Mouse (Mus musculus): ENCODE measurements around the gene Ccdc184. TPM values are rescaled to one million over a fixed set of nuclear protein-coding genes. Genes with fewer than 3 reads are reported as not detected.

The Ccdc184 gene
- polyA plus RNA-seq, 1 experiment from 2014 or later, result not detected

DNA sequence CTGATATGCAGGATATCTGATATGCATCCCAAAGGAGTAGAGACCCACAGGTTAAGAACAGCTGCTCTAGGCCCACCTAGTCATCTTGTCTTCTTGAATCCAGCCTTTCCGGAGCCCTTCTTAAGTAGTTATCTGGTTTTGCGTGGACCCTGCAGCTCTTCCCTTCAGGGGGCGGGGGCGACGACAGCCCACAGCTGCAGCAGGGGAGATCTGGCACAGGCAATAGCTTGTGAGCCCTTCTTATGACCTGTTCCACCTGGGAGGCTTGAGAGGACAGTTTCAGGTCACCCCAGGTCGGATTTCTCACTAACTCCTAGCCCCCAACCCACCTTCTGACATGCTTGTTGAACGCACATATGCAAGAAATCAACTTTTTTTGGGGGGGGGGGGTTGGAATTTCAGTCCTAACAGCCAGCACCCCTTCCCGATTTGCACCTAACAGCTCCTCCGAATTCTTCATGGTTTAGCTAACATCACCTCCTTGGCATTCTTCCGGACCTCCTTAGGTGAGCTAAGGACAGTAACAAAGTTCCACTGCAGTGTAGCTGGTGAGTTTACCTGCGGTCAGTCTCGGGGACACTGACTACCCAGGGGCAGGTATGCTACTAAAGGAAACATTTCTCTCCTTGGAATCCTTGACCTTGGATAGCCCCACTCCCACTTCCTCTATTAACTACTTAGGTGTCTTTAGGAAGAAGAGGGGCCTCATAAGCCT, 15.1 kb downstream of the Ccdc184 start:
- 61% methylated on average over 12 of the region's 12 CpGs for WGBS (ENCODE audit: insufficient replicate concordance)

DNA sequence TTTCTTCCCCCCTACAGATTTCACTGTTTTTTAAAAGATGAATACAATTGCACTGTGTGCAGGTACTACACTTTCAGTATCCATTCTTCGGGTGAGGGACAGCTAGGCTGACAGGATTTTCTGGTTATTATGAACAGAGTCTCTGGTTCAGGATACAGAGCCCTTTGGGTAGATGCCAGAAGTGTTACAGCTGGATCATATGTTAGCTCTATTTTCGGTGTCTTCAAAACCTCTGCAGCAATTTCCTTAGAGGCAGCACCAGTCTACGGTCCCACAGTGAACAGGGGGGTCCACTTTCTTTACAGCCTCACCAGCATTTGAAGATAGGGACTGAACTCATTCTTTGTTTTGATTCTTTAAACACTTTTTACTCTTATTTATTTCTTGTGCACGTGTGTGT, 17.5 kb downstream of the Ccdc184 start:
- H3K4me1 ChIP-seq (ENCODE audit: insufficient read depth), result peaks cover 6% of the 10 kb centered on the region
- H3K36me3 ChIP-seq (replicated peaks; ENCODE audit: insufficient read depth, low read length), result no peaks in the 10 kb centered on the region
- H3K4me3 ChIP-seq (ENCODE audit: low read depth, low read length), result no peak overlapping the region
- no peak overlapping the region for H3K27ac ChIP-seq (ENCODE audit: low read depth)
- H3K4me2 ChIP-seq (ENCODE audit: low read depth, low read length), result no peak overlapping the region
- H3K9me3 ChIP-seq (ENCODE audit: low read length), result no peaks in the 10 kb centered on the region
- no peak for DNase-seq
- no peak for ATAC-seq
- peaks cover 12% of the 10 kb centered on the region for H3K27me3 ChIP-seq (ENCODE audit: insufficient read depth, low read length)
- 53% methylated on average over 4 of the region's 4 CpGs for WGBS (ENCODE audit: insufficient replicate concordance)
- no peak overlapping the region for H3K9ac ChIP-seq (replicated peaks)
- TF ChIP-seq EP300 (IDR thresholded peaks at IDR 0.05; ENCODE audit: low read depth), result no peak
- TF ChIP-seq CTCF (IDR thresholded peaks at IDR 0.05; ENCODE audit: low read depth), result no peak

More for the DNA sequence above, 15.1 kb downstream of the Ccdc184 start:
- Histone ChIP-seq H3K4me2 (ENCODE audit: low read depth, low read length) (no peak overlapping the region), H3K4me1 (ENCODE audit: insufficient read depth) (peaks cover 6% of the 10 kb centered on the region), H3K27ac (ENCODE audit: low read depth) (no peak overlapping the region), H3K4me3 (ENCODE audit: low read depth, low read length) (no peak overlapping the region), H3K27me3 (ENCODE audit: insufficient read depth, low read length) (peaks cover 16% of the 10 kb centered on the region), H3K9ac (replicated peaks) (no peak overlapping the region), H3K36me3 (replicated peaks; ENCODE audit: insufficient read depth, low read length) (no peaks in the 10 kb centered on the region), H3K9me3 (ENCODE audit: low read length) (no peaks in the 10 kb centered on the region)
- ATAC-seq (no peak), DNase-seq (no peak)
- no peak for TF ChIP-seq EP300 (IDR thresholded peaks at IDR 0.05; ENCODE audit: low read depth)
- no peak for TF ChIP-seq CTCF (IDR thresholded peaks at IDR 0.05; ENCODE audit: low read depth)

DNA sequence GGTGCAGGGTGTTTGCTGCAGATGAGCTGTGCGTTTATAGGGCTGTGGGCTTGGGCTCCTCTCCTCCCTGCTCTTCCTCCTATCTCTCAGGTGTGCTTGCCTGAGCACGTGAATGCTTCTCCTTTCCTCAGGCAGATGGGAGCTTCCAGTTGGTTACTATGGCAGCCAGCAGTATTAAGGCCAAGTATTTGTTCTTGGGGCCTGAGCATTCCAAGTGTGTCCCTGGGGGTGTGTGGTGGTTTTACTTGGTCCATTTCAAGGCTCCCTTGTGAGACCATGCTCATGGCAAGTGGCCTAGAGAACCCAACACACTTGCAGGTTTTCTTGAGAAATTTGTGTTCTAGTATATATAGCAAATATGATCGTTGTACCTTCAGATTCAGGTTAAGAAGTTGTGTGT, 28.5 kb downstream of the Ccdc184 start, which contains the start of gene Olfr288:
Olfr288 (minus strand) TSS at position 101 of the 400 bp plus-strand sequence.
- ATAC-seq (no peak), DNase-seq (no peak)
- 55% methylated on average over 3 of the region's 3 CpGs for WGBS (ENCODE audit: insufficient replicate concordance)
- Histone ChIP-seq H3K36me3 (replicated peaks; ENCODE audit: insufficient read depth, low read length) (no peaks in the 10 kb centered on the region), H3K4me2 (ENCODE audit: low read depth, low read length) (no peak within 1 kb of the TSS), H3K27ac (ENCODE audit: low read depth) (no peak within 1 kb of the TSS), H3K4me3 (ENCODE audit: low read depth, low read length) (no peak within 1 kb of the TSS), H3K9ac (replicated peaks) (no peak within 1 kb of the TSS), H3K9me3 (ENCODE audit: low read length) (no peaks in the 10 kb centered on the region), H3K27me3 (ENCODE audit: insufficient read depth, low read length) (no peaks in the 10 kb centered on the region), H3K4me1 (ENCODE audit: insufficient read depth) (no peaks in the 10 kb centered on the region)
- TF ChIP-seq CTCF (IDR thresholded peaks at IDR 0.05; ENCODE audit: low read depth) (no peak), EP300 (IDR thresholded peaks at IDR 0.05; ENCODE audit: low read depth) (no peak)

DNA sequence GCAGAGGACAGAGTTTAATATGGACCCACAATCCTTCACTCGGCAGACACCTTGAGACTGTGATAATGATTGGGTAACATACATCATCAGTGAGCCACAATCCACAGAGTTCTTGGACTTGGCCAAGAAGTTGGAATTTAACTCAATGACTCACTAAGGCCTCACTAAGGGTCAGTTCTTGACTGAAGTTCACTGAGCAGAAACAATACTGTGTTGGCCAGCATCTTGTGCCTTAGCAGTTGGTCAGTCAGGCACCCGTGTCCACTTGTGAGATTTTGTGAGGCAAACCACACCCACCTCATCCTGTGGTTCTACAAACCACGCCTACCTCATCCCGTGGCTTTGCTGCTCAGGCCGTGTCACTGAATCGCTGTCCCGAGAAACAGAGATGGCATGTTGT, 42.7 kb downstream of the Ccdc184 start:
- 56% methylated on average over 7 of the region's 7 CpGs for WGBS (ENCODE audit: insufficient replicate concordance)
- no peaks in the 10 kb centered on the region for H3K4me1 ChIP-seq (ENCODE audit: insufficient read depth)
- DNase-seq (no peak), ATAC-seq (no peak)
- H3K9ac ChIP-seq (replicated peaks), result no peak overlapping the region
- H3K4me2 ChIP-seq (ENCODE audit: low read depth, low read length), result no peak overlapping the region
- H3K9me3 ChIP-seq (ENCODE audit: low read length), result no peaks in the 10 kb centered on the region
- H3K27me3 ChIP-seq (ENCODE audit: insufficient read depth, low read length), result no peaks in the 10 kb centered on the region
- no peak overlapping the region for H3K27ac ChIP-seq (ENCODE audit: low read depth)
- H3K36me3 ChIP-seq (replicated peaks; ENCODE audit: insufficient read depth, low read length), result no peaks in the 10 kb centered on the region
- TF ChIP-seq EP300 (IDR thresholded peaks at IDR 0.05; ENCODE audit: low read depth), result no peak
- no peak for TF ChIP-seq CTCF (IDR thresholded peaks at IDR 0.05; ENCODE audit: low read depth)
- no peak overlapping the region for H3K4me3 ChIP-seq (ENCODE audit: low read depth, low read length)

DNA sequence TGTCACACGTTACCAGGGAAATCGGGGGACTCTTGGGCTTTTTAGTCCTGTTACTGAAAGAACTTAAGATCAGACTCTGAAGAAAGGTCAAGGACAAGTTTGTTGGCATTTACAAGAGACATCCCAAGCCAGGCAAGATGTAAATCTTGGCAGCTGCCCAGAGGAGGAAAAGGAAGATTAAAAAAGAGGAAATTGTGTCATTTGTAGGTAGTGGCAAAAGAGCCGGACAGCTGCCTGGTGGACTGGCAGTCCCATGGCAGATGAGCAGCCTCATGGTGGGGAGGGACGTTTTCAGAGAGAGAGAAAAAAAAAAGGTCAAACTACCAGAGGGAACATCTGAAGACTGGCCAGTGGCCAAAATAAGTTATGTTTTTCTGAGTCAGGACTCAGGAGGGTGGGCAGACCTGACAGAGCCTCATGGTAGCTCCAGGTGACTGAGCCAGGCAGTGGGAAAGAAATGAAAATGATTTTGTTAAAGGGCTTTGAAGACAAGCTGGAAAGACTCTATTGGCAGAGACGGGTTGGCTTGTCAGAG, 46.4 kb downstream of the Ccdc184 start:
- WGBS (ENCODE audit: insufficient replicate concordance), result 55% methylated on average over 5 of the region's 5 CpGs
- H3K27ac ChIP-seq (ENCODE audit: low read depth), result no peak overlapping the region
- no peaks in the 10 kb centered on the region for H3K9me3 ChIP-seq (ENCODE audit: low read length)
- no peak overlapping the region for H3K4me3 ChIP-seq (ENCODE audit: low read depth, low read length)
- TF ChIP-seq CTCF (IDR thresholded peaks at IDR 0.05; ENCODE audit: low read depth), result no peak
- no peak for TF ChIP-seq EP300 (IDR thresholded peaks at IDR 0.05; ENCODE audit: low read depth)
- no peaks in the 10 kb centered on the region for H3K4me1 ChIP-seq (ENCODE audit: insufficient read depth)
- H3K4me2 ChIP-seq (ENCODE audit: low read depth, low read length), result no peak overlapping the region
- H3K27me3 ChIP-seq (ENCODE audit: insufficient read depth, low read length), result no peaks in the 10 kb centered on the region
- no peaks in the 10 kb centered on the region for H3K36me3 ChIP-seq (replicated peaks; ENCODE audit: insufficient read depth, low read length)
- H3K9ac ChIP-seq (replicated peaks), result no peak overlapping the region
- ATAC-seq (no peak), DNase-seq (no peak)

DNA sequence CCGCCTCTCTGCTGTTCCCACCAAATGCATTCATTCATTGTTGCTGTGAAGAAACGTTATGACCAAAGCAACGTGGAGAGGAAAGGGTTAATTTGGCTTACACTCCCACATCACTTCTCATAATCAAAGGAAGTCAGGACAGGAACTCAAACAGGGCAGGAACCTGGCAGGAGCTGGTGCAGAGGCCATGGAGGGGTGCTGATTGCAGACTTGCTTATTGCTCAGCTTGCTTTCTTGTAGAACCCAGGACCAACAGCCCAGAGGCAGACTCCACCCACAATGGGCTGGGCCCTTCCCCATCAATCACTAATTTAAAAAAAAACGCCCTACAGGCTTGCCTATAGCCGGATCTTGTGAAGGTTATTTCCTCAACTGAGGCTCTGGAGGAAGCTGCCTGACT, 47.2 kb downstream of the Ccdc184 start:
- no peak overlapping the region for H3K9ac ChIP-seq (replicated peaks)
- WGBS (ENCODE audit: insufficient replicate concordance), result 41% methylated on average over 5 of the region's 5 CpGs
- H3K27me3 ChIP-seq (ENCODE audit: insufficient read depth, low read length), result no peaks in the 10 kb centered on the region
- no peak for ATAC-seq
- H3K4me1 ChIP-seq (ENCODE audit: insufficient read depth), result no peaks in the 10 kb centered on the region
- H3K9me3 ChIP-seq (ENCODE audit: low read length), result no peaks in the 10 kb centered on the region
- TF ChIP-seq CTCF (IDR thresholded peaks at IDR 0.05; ENCODE audit: low read depth) (no peak), EP300 (IDR thresholded peaks at IDR 0.05; ENCODE audit: low read depth) (no peak)
- no peak overlapping the region for H3K4me3 ChIP-seq (ENCODE audit: low read depth, low read length)
- no peak for DNase-seq
- no peak overlapping the region for H3K4me2 ChIP-seq (ENCODE audit: low read depth, low read length)
- no peaks in the 10 kb centered on the region for H3K36me3 ChIP-seq (replicated peaks; ENCODE audit: insufficient read depth, low read length)
- H3K27ac ChIP-seq (ENCODE audit: low read depth), result no peak overlapping the region

Other genes starting within 250 kb of the Ccdc184 start
- 16.1 and 16.4 TPM in 2 replicates for gene Tmem106c, start 203.0 kb upstream of the Ccdc184 start, polyA plus RNA-seq (2015; fragmentation: Nextera tagmentation; extraction: Ambion mirVana)
- gene Col2a1, start 162.5 kb upstream of the Ccdc184 start, polyA plus RNA-seq (2015; fragmentation: Nextera tagmentation; extraction: Ambion mirVana), result 0.12 TPM in 1 of 2 replicates, not detected in the other
- 9.1 and 9.2 TPM in 2 replicates for gene Pfkm, start 74.6 kb upstream of the Ccdc184 start, polyA plus RNA-seq (2015; fragmentation: Nextera tagmentation; extraction: Ambion mirVana)
- gene Senp1, start 73.4 kb upstream of the Ccdc184 start, polyA plus RNA-seq (2015; fragmentation: Nextera tagmentation; extraction: Ambion mirVana), result 4.7 and 6.7 TPM in 2 replicates
- 23.6 and 24.1 TPM in 2 replicates for gene Asb8, start 1.5 kb upstream of the Ccdc184 start, polyA plus RNA-seq (2015; fragmentation: Nextera tagmentation; extraction: Ambion mirVana)
- gene Olfr288, start 28.4 kb downstream of the Ccdc184 start, polyA plus RNA-seq (2015; fragmentation: Nextera tagmentation; extraction: Ambion mirVana), result not detected in 2 replicates
- gene Gm44579, start 53.8 kb downstream of the Ccdc184 start, polyA plus RNA-seq (2015; fragmentation: Nextera tagmentation; extraction: Ambion mirVana), result not detected in 2 replicates
- not detected in 2 replicates for gene Olfr287, start 53.9 kb downstream of the Ccdc184 start, polyA plus RNA-seq (2015; fragmentation: Nextera tagmentation; extraction: Ambion mirVana)
- not detected in 2 replicates for gene Olfr286, start 67.3 kb downstream of the Ccdc184 start, polyA plus RNA-seq (2015; fragmentation: Nextera tagmentation; extraction: Ambion mirVana)
- gene H1fnt, start 90.1 kb downstream of the Ccdc184 start, polyA plus RNA-seq (2015; fragmentation: Nextera tagmentation; extraction: Ambion mirVana), result not detected in 2 replicates
- 0.06 and 0.08 TPM in 2 replicates for gene Zfp641, start 129.0 kb downstream of the Ccdc184 start, polyA plus RNA-seq (2015; fragmentation: Nextera tagmentation; extraction: Ambion mirVana)
- not detected in 2 replicates for gene Olfr285, start 150.2 kb downstream of the Ccdc184 start, polyA plus RNA-seq (2015; fragmentation: Nextera tagmentation; extraction: Ambion mirVana)
- not detected in 2 replicates for gene Olfr284, start 173.8 kb downstream of the Ccdc184 start, polyA plus RNA-seq (2015; fragmentation: Nextera tagmentation; extraction: Ambion mirVana)
- not detected in 2 replicates for gene Olfr283, start 213.8 kb downstream of the Ccdc184 start, polyA plus RNA-seq (2015; fragmentation: Nextera tagmentation; extraction: Ambion mirVana)